Mouse (Mus musculus): ENCODE measurements around the gene Krt20. TPM values are rescaled to one million over a fixed set of nuclear protein-coding genes. Genes with fewer than 3 reads are reported as not detected.
A peak's percentile ranks its signal among the peaks of the same experiment; 100 is the strongest.

Krt20 gene
- total and polyA plus RNA-seq, 2 experiments from 2014 or later, result 0.11 TPM; not detected in 1

DNA sequence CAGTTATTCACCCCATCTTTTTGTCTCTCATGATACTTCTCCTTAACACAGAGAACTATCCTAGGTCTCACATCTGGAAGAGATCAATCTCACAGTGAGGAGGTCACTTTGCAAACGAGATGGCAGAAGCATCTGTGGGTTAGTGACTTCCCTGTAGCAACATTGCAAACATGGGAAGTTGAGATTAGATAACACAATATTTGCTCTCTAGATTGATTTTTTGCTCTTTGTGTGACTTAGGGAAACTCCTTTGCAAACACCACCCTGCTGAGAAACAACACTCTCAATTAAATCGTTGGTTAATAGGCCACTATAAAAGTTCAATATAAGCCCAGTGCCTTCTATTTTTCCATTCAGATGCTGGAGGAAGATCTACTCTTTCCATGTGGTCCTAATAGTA, 10.8 kb upstream of the Krt20 start:
- H3K4me2 ChIP-seq (ENCODE audit: low read depth, low read length), result no peak overlapping the region
- H3K4me1 ChIP-seq (ENCODE audit: insufficient read depth, low read length), result no peaks in the 10 kb centered on the region
- H3K9me3 ChIP-seq (ENCODE audit: low read length), result no peaks in the 10 kb centered on the region
- no peak overlapping the region for H3K4me3 ChIP-seq (ENCODE audit: low read length)
- ATAC-seq (no peak), DNase-seq (ENCODE audit: low spot score) (no peak)
- H3K27ac ChIP-seq, result no peak overlapping the region
- WGBS, result 70% methylated on average over 2 of the region's 2 CpGs
- no peaks in the 10 kb centered on the region for H3K27me3 ChIP-seq (ENCODE audit: insufficient read depth, low read length)
- H3K36me3 ChIP-seq (ENCODE audit: insufficient read depth, low read length), result no peaks in the 10 kb centered on the region
- H3K9ac ChIP-seq (replicated peaks; ENCODE audit: low read length), result no peak overlapping the region
- no peak for TF ChIP-seq CTCF (IDR thresholded peaks at IDR 0.05; ENCODE audit: low read depth)

DNA sequence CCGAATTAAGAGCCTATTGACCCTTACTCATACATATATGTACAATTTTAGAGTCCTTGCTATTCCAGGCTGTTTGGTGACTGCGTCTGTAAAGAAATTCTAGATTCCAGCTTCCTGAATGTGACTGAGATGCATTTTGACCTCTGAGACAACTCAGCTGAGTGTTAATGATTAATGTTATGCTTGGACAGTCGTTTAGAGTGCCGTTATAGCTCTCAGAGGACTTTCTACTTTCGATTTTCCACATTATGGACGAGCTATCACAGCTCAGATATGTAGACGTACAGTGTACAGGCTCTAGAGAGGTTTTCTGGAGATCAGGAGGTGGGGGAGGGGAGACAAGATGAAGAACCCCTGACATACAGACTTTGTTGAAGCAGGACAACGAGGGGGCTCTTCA, 3.3 kb upstream of the Krt20 start:
- Histone ChIP-seq H3K36me3 (ENCODE audit: insufficient read depth, low read length) (no peaks in the 10 kb centered on the region), H3K27ac (no peak overlapping the region), H3K9ac (replicated peaks; ENCODE audit: low read length) (no peak overlapping the region), H3K4me3 (ENCODE audit: low read length) (no peak overlapping the region), H3K4me2 (ENCODE audit: low read depth, low read length) (no peak overlapping the region), H3K27me3 (ENCODE audit: insufficient read depth, low read length) (no peaks in the 10 kb centered on the region), H3K9me3 (ENCODE audit: low read length) (no peaks in the 10 kb centered on the region), H3K4me1 (ENCODE audit: insufficient read depth, low read length) (no peaks in the 10 kb centered on the region)
- TF ChIP-seq CTCF (IDR thresholded peaks at IDR 0.05; ENCODE audit: low read depth), result no peak
- WGBS, result 74% methylated on average over 8 of the region's 8 CpGs
- DNase-seq (ENCODE audit: low spot score) (no peak), ATAC-seq (no peak)

DNA sequence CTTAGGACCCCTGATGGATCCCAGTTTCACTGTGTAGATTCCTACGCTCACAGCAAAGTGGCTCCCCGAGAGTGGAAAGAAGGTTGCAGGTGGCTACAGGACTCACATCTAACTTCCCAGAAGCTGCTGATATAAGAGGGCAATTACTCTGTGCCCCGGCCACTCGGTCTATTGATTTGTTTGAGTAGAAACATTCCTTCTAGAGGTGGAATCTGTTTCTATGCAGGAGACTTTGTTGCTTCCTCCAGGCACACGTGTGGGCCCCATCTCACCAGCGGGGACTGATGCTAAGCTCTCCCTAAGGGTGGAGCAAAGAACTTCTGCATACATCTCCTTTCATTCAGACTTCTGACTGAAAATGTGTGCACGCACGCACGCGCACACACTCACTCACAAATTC, 1.5 kb upstream of the Krt20 start:
- no peak overlapping the region for H3K27ac ChIP-seq
- no peak overlapping the region for H3K4me3 ChIP-seq (ENCODE audit: low read length)
- DNase-seq (ENCODE audit: low spot score) (no peak), ATAC-seq (no peak)
- no peaks in the 10 kb centered on the region for H3K27me3 ChIP-seq (ENCODE audit: insufficient read depth, low read length)
- no peak overlapping the region for H3K9ac ChIP-seq (replicated peaks; ENCODE audit: low read length)
- H3K4me1 ChIP-seq (ENCODE audit: insufficient read depth, low read length), result no peaks in the 10 kb centered on the region
- H3K9me3 ChIP-seq (ENCODE audit: low read length), result no peaks in the 10 kb centered on the region
- TF ChIP-seq CTCF (IDR thresholded peaks at IDR 0.05; ENCODE audit: low read depth), result no peak
- no peak overlapping the region for H3K4me2 ChIP-seq (ENCODE audit: low read depth, low read length)
- WGBS, result 79% methylated on average over 10 of the region's 10 CpGs
- no peaks in the 10 kb centered on the region for H3K36me3 ChIP-seq (ENCODE audit: insufficient read depth, low read length)

DNA sequence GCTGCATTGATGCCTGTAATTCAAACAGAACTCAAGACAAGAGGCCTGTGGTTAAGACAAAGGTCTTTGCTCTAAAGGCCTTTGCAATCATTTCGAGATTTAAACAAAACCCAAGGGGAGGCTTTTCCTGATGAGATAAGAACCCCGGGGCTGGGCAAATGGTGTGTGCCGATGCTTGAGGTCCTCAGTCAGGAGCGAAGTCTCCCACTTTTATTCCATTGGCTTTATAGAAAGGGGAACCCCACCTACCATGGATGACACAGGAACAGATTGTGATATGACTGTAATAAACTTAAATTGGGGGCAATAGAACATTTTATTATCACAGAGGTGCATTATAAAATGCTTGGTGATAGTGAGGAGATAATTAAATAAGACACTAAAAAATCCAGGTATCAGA, 1.3 kb downstream of the Krt20 start:
- no peak for DNase-seq (ENCODE audit: low spot score)
- 75% methylated on average over 4 of the region's 4 CpGs for WGBS
- no peak for TF ChIP-seq CTCF (IDR thresholded peaks at IDR 0.05; ENCODE audit: low read depth)
- H3K9ac ChIP-seq (replicated peaks; ENCODE audit: low read length), result no peak overlapping the region
- no peaks in the 10 kb centered on the region for H3K27me3 ChIP-seq (ENCODE audit: insufficient read depth, low read length)
- no peak overlapping the region for H3K27ac ChIP-seq
- ATAC-seq, result no peak
- H3K4me1 ChIP-seq (ENCODE audit: insufficient read depth, low read length), result no peaks in the 10 kb centered on the region
- H3K4me2 ChIP-seq (ENCODE audit: low read depth, low read length), result no peak overlapping the region
- H3K9me3 ChIP-seq (ENCODE audit: low read length), result no peaks in the 10 kb centered on the region
- no peak overlapping the region for H3K4me3 ChIP-seq (ENCODE audit: low read length)
- H3K36me3 ChIP-seq (ENCODE audit: insufficient read depth, low read length), result no peaks in the 10 kb centered on the region

DNA sequence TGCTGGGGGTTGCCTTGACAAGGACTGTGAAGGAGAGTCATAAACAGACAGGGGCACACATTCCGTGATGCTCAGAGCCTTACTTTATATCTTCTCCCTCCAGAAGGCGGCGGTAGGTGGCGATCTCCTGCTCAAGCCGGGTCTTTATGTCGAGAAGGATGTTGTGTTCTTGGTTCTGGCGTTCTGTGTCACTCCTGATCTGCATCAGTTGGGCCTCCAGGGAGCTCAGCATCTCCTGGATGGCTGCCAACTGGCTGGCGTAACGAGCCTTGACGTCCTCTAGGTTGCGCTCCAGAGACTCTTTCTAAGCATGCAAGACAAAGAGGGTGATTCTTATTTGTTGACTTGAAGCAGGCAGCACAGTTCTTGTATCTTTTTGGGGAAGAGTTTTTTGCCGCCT, 7.3 kb downstream of the Krt20 start:
- Histone ChIP-seq H3K36me3 (ENCODE audit: insufficient read depth, low read length) (no peaks in the 10 kb centered on the region), H3K27ac (no peak overlapping the region), H3K4me1 (ENCODE audit: insufficient read depth, low read length) (no peaks in the 10 kb centered on the region), H3K4me2 (ENCODE audit: low read depth, low read length) (no peak overlapping the region), H3K4me3 (ENCODE audit: low read length) (no peak overlapping the region), H3K9ac (replicated peaks; ENCODE audit: low read length) (no peak overlapping the region), H3K27me3 (ENCODE audit: insufficient read depth, low read length) (no peaks in the 10 kb centered on the region), H3K9me3 (ENCODE audit: low read length) (no peaks in the 10 kb centered on the region)
- TF ChIP-seq CTCF (IDR thresholded peaks at IDR 0.05; ENCODE audit: low read depth), result peak; percentile 46
- peak; percentile 72 for ATAC-seq
- 32% methylated on average over 12 of the region's 12 CpGs for WGBS
- peak; percentile 85 for DNase-seq (ENCODE audit: low spot score)

DNA sequence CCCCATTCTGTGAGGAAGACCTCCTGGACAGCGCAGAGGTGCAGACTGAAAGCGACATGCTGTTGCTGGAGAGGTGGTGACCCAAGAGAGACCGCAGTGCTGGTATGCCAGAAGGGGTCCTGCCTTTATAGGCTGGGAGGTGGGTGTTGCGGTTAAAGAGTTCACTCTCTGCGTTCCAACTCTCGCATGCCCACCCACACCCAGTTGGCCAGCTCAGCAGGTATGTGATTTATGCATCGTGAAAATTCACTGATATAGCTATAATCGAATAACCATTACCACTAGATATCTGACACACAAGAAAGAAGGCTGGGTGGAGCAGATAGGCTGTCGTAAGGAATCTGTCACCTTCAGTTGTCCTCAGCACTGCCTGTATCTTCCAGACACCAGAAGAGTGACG, 15.8 kb downstream of the Krt20 start, which contains the start of gene Krt12:
TSS of gene Krt12 (minus strand) at position 101 of the 400 bp plus-strand sequence.
- Histone ChIP-seq H3K4me1 (ENCODE audit: insufficient read depth, low read length) (no peaks in the 10 kb centered on the region), H3K9ac (replicated peaks; ENCODE audit: low read length) (no peak within 1 kb of the TSS), H3K36me3 (ENCODE audit: insufficient read depth, low read length) (no peaks in the 10 kb centered on the region), H3K4me3 (ENCODE audit: low read length) (no peak within 1 kb of the TSS), H3K9me3 (ENCODE audit: low read length) (no peaks in the 10 kb centered on the region), H3K27ac (no peak within 1 kb of the TSS), H3K4me2 (ENCODE audit: low read depth, low read length) (no peak within 1 kb of the TSS), H3K27me3 (ENCODE audit: insufficient read depth, low read length) (no peaks in the 10 kb centered on the region)
- 87% methylated on average over 10 of the region's 10 CpGs for WGBS
- ATAC-seq (no peak), DNase-seq (ENCODE audit: low spot score) (no peak)
- TF ChIP-seq CTCF (IDR thresholded peaks at IDR 0.05; ENCODE audit: low read depth), result no peak

DNA sequence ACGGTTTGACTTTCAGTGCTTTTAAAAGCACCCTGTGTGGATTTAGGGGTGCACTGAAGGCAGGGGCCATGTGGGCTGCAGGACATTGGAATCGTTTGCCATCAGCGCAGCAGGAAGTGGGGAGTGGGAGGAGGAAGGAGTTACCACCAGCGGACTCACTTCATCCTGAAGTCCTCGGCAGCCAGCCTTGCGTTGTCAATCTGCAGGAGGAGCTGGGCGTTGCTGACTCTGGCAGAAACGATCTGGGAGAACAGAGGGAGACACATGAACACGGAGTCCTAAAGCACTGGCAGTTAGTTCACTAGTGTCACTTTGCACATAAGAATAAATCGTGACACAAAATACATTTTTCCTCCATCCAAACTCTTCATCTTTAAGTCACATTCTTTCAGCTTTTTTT, 17.4 kb downstream of the Krt20 start:
- no peak for ATAC-seq
- Histone ChIP-seq H3K4me3 (ENCODE audit: low read length) (no peak overlapping the region), H3K9me3 (ENCODE audit: low read length) (no peaks in the 10 kb centered on the region), H3K36me3 (ENCODE audit: insufficient read depth, low read length) (no peaks in the 10 kb centered on the region), H3K4me2 (ENCODE audit: low read depth, low read length) (no peak overlapping the region), H3K9ac (replicated peaks; ENCODE audit: low read length) (no peak overlapping the region), H3K4me1 (ENCODE audit: insufficient read depth, low read length) (no peaks in the 10 kb centered on the region), H3K27ac (no peak overlapping the region), H3K27me3 (ENCODE audit: insufficient read depth, low read length) (no peaks in the 10 kb centered on the region)
- WGBS, result 49% methylated on average over 10 of the region's 10 CpGs
- TF ChIP-seq CTCF (IDR thresholded peaks at IDR 0.05; ENCODE audit: low read depth), result no peak
- DNase-seq (ENCODE audit: low spot score), result no peak
